Mouse (Mus musculus) forebrain, embryonic 12.5 days (tissue): Measurements from ENCODE around the gene Synj1. TPM values are rescaled to one million over a fixed set of nuclear protein-coding genes. Genes with fewer than 3 reads are reported as not detected.
A peak's percentile ranks its signal among the peaks of the same experiment; 100 is the strongest.

ENCODE experiments used
- ATAC-seq: fragments of 200-750 bp; cut with Nextera tagmentation; 2 replicates; pipeline ENCODE4 v1.8.0; 2017; ENCODE audit warnings: moderate TSS enrichment; ENCODE audit not compliant: low FRiP score
- H3K27ac ChIP-seq: fragments of 300-500 bp; sonication (generic); 2 replicates; pipeline ENCODE4 v1.5.1; 2016; ENCODE audit warnings: mild to moderate bottlenecking
- H3K27me3 ChIP-seq: fragments of 300-500 bp; sonication (generic); 2 replicates; pipeline ENCODE4 v1.6.1; 2016; ENCODE audit warnings: mild to moderate bottlenecking
- H3K36me3 ChIP-seq: fragments of 300-500 bp; sonication (generic); replicated peaks from 2 replicates; pipeline ENCODE4 v1.6.1; 2016; ENCODE audit warnings: mild to moderate bottlenecking
- H3K4me1 ChIP-seq: fragments of 300-500 bp; sonication (generic); 2 replicates; pipeline ENCODE4 v1.6.1; 2016
- H3K4me2 ChIP-seq: fragments of 300-500 bp; sonication (generic); 2 replicates; pipeline ENCODE4 v1.6.1; 2016; ENCODE audit warnings: mild to moderate bottlenecking, moderate library complexity
- H3K4me3 ChIP-seq: fragments of 300-500 bp; sonication (generic); replicated peaks from 2 replicates; pipeline ENCODE4 v1.5.1; 2016; ENCODE audit warnings: mild to moderate bottlenecking
- H3K9ac ChIP-seq: fragments of 300-500 bp; sonication (generic); 2 replicates; pipeline ENCODE4 v1.6.1; 2016; ENCODE audit warnings: mild to moderate bottlenecking
- H3K9me3 ChIP-seq: fragments of 300-500 bp; sonication (generic); 2 replicates; pipeline ENCODE4 v1.6.1; 2016
- WGBS: fragments of 180-500 bp; shearing (Covaris S2); methylation state at CpG from one replicate; pipeline ENCODE4 v1.1.7; 2016; 5-methylcytosine and 5-hydroxymethylcytosine counted together
- polyA plus RNA-seq: library from polyadenylated mRNA; unstranded; fragments of >200 nt; fragmentation: Nextera tagmentation; extraction: Ambion mirVana; gene quantifications from 2 replicates; pipeline ENCODE4 v1.2.1, GENCODE M21; 2016

Synj1 gene
- polyA plus RNA-seq, 1 experiment from 2014 or later = 26.6 TPM

DNA sequence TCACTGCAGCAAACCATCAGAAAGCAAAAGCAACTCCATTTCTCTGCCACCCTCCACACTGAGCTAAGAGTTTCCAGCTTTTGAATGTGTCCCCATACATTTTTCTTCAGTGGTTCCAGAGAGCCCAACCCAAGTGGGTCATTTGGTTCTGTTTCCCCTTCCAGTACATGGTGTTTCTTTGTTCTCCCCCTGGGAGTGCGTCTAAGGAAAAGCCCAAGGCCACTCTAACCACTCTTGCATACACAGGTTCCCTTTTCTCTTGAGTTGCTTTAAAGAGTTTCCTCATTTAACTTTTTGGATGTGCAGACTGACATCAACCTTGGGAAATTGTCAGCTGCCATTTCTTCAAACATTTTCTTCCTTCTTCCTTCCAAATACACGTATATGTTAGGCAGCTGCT lies 10.0 kb downstream of the Synj1 start:
- 90% methylated on average over 2 of the region's 2 CpGs for WGBS
- ATAC-seq = no peak
- H3K27me3 ChIP-seq = no peaks in the 10 kb centered on the region

DNA sequence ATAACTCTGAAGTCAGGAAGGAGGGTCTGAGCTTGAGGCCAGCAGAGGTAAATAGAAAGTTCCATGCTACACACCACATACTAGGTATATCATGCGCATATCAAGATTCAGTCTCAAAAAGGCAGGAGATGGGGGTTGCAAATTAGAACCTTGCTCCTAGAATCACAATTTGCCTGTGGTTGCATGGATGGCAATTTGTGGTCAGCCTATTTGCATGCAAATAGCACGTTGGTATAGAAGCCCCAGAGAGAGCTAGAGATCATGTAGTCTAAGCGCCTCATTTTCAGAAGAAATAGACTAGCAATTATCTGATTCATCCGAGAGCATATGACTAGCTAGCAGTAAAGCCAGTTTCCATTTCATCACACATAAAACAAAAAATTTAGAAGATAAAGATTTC lies 11.3 kb downstream of the Synj1 start:
- H3K27ac ChIP-seq = no peak overlapping the region
- H3K4me3 ChIP-seq = no peak overlapping the region
- no peaks in the 10 kb centered on the region for H3K9me3 ChIP-seq
- H3K4me1 ChIP-seq = peaks cover 17% of the 10 kb centered on the region
- ATAC-seq = 0 out of 2 replicates have a peak, but pooled peaks have one; percentile 17
- H3K4me2 ChIP-seq = no peak overlapping the region
- H3K9ac ChIP-seq = no peak overlapping the region
- H3K27me3 ChIP-seq = no peaks in the 10 kb centered on the region
- 53% methylated on average over 4 of the region's 4 CpGs for WGBS
- 0 out of 2 replicates have a peak, but pooled peaks cover 3% of the 10 kb centered on the region for H3K36me3 ChIP-seq

More for the DNA sequence above, 10.0 kb downstream of the Synj1 start:
- no peaks in the 10 kb centered on the region for H3K9me3 ChIP-seq
- H3K4me2 ChIP-seq = no peak overlapping the region
- H3K9ac ChIP-seq = no peak overlapping the region
- H3K4me3 ChIP-seq = no peak overlapping the region
- H3K4me1 ChIP-seq = peaks cover 17% of the 10 kb centered on the region
- H3K27ac ChIP-seq = no peak overlapping the region
- 0 out of 2 replicates have a peak, but pooled peaks cover 3% of the 10 kb centered on the region for H3K36me3 ChIP-seq

DNA sequence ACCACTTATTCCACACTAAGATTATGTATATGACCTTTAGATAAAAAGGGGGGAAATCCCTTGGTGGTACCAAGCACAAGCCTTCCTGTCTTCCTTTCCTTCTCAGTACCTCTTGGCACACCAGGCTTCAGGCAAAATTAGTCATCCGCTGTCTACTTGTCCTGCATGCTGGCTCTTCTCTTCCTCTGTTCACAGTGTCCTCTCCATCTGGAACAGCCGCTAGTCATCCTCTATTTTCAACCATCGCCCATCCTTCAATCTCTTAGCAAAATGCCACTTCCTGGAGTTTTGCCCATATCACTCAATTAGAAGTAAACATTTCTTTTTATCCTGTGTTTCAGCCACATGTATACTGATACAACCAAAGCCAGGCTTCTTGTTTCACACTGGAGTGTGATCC lies 13.3 kb downstream of the Synj1 start:
- H3K9ac ChIP-seq = no peak overlapping the region
- WGBS = 95% methylated on average over 3 of the region's 3 CpGs
- no peaks in the 10 kb centered on the region; the same call in 1 of the 2 replicates for H3K36me3 ChIP-seq
- H3K4me3 ChIP-seq = no peak overlapping the region
- H3K27ac ChIP-seq = no peak overlapping the region
- H3K4me1 ChIP-seq = peaks cover 17% of the 10 kb centered on the region
- no peaks in the 10 kb centered on the region for H3K27me3 ChIP-seq
- ATAC-seq = no peak
- H3K9me3 ChIP-seq = no peaks in the 10 kb centered on the region
- H3K4me2 ChIP-seq = no peak overlapping the region

DNA sequence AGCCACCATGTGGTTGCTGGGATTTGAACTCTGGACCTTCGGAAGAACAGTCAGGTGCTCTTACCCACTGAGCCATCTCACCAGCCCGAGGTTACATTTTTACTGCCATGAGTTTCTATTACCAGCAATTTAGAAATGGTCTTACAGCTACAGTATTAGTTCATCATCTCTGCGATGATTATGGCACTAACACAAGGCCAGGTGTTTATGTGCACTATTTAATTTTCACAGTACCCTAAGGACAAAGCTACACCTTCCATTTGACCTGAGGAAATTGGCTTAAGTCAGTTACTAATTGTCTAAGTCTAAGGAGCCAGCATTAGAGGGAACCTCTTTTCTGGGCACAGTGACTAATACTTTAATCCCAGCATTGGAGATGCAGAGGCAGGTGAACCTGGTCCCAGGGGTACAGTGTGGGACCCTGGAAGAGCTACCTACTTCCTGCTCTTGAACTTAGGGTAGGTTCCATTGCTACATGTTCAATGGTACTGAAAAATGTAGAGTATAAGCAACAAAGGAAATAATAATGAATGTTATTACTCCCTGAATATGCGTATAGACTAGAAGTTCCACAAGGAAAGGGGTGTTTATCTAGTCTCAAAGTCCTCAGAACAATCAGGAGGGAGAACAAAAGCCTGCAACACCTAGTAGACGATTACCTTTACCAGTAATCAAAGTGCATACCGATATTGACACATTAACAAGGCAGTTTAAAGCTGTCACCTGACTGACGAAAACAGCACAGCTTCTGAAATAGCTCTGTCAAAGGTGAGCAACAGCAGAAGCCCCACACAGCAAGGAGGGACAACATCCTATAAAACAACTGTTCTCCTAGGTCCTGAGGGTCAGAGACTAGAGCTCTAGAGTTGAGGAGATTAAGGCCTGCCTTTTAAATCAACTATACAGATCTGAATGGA lies 14.5 kb downstream of the Synj1 start:
- Histone ChIP-seq H3K4me2 (no peak overlapping the region), H3K9ac (no peak overlapping the region), H3K4me1 (peaks cover 17% of the 10 kb centered on the region), H3K9me3 (no peaks in the 10 kb centered on the region), H3K36me3 (no peaks in the 10 kb centered on the region; the same call in 1 of the 2 replicates), H3K27me3 (no peaks in the 10 kb centered on the region), H3K4me3 (no peak overlapping the region), H3K27ac (no peak overlapping the region)
- 85% methylated on average over 7 of the region's 7 CpGs for WGBS
- no peak for ATAC-seq

DNA sequence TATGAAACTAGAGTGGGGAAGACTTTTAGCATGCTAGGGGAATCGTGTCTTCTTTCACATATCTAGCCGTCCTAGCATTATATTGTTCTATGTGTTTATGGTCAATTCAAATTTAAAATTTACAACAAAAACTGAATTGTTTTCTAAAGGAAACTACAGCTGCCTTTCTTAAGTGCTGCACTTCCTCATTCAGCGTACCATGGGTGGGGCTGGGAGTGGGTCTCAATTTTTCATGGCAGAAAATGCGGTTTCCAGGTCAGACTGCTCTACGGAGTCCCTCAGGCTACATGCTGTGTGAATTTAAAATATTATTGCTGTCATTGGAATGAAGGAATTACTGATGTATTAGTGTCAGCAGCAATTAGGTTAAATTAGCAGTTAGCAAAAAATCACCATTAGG lies 15.6 kb downstream of the Synj1 start:
- no peak for ATAC-seq
- 86% methylated on average over 5 of the region's 5 CpGs for WGBS
- no peak overlapping the region for H3K27ac ChIP-seq
- H3K27me3 ChIP-seq = no peaks in the 10 kb centered on the region
- peaks cover 6% of the 10 kb centered on the region; the same call in 1 of the 2 replicates for H3K36me3 ChIP-seq
- peaks cover 15% of the 10 kb centered on the region for H3K4me1 ChIP-seq
- no peaks in the 10 kb centered on the region for H3K9me3 ChIP-seq
- H3K9ac ChIP-seq = no peak overlapping the region
- H3K4me3 ChIP-seq = no peak overlapping the region
- H3K4me2 ChIP-seq = no peak overlapping the region

GRCm38 (mm10) chr16:90995023-90995422 lies 16.1 kb downstream of the Synj1 start:
- ATAC-seq = no peak
- no peak overlapping the region for H3K4me2 ChIP-seq
- WGBS = 82% methylated on average over 4 of the region's 4 CpGs

GRCm38 (mm10) chr16:90989162-90989561 lies 21.9 kb downstream of the Synj1 start:
- no peak for ATAC-seq
- 95% methylated on average over 8 of the region's 8 CpGs for whole genome bisulfite sequencing
- no peak overlapping the region for H3K4me3 ChIP-seq

More at GRCm38 (mm10) chr16:90995023-90995422, 16.1 kb downstream of the Synj1 start:
- peaks cover 13% of the 10 kb centered on the region for H3K4me1 ChIP-seq
- no peak overlapping the region for H3K9ac ChIP-seq
- H3K4me3 ChIP-seq = no peak overlapping the region
- no peaks in the 10 kb centered on the region for H3K9me3 ChIP-seq
- no peaks in the 10 kb centered on the region for H3K27me3 ChIP-seq
- no peak overlapping the region for H3K27ac ChIP-seq
- H3K36me3 ChIP-seq = peaks cover 9% of the 10 kb centered on the region; the same call in 1 of the 2 replicates

DNA sequence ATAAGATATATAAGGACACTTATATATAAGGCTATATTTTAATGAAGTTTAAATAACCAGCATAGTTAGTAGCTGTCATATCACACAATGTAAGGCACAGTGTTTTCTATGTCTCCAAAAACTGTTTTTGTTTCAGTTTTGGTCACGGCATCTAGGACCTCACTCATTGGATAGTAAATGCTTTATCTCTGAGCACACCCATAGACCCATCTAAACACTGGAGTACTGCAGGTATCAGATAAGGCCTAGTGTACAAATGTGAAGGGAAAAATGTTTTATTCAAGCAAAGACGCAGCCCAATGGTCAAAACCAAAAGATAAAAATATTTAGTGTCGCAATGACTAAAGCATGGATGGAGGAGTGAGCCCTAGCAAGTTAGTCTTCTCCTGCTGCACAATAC lies 22.4 kb downstream of the Synj1 start:
- Histone ChIP-seq H3K27ac (no peak overlapping the region), H3K4me1 (no peaks in the 10 kb centered on the region), H3K4me2 (no peak overlapping the region), H3K36me3 (peaks cover 16% of the 10 kb centered on the region), H3K4me3 (no peak overlapping the region), H3K9me3 (no peaks in the 10 kb centered on the region), H3K27me3 (no peaks in the 10 kb centered on the region), H3K9ac (no peak overlapping the region)
- no peak for ATAC-seq
- 97% methylated on average over 3 of the region's 3 CpGs for WGBS

More at GRCm38 (mm10) chr16:90989162-90989561, 21.9 kb downstream of the Synj1 start:
- peaks cover 16% of the 10 kb centered on the region for H3K36me3 ChIP-seq
- no peak overlapping the region for H3K9ac ChIP-seq
- H3K4me1 ChIP-seq = no peaks in the 10 kb centered on the region
- no peak overlapping the region for H3K27ac ChIP-seq
- H3K27me3 ChIP-seq = no peaks in the 10 kb centered on the region
- H3K9me3 ChIP-seq = no peaks in the 10 kb centered on the region
- no peak overlapping the region for H3K4me2 ChIP-seq

DNA sequence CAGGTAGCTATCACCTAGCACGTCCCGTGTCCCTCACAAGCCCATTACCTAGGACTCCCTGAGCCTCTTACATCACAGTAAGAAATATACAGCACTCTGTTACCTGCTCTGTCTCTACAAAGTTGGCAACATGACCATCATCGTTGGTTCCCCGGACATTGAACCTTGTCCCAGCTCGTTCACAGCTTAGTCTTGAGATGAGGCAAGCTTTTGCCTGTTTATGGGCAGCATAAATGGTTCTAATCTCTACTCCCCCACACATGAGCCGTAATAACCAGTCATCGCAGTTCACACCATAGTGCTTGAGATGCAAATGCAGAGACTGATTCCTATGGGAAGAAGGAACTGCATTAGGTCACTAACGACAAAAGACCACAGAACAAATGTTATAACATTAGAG lies 23.1 kb downstream of the Synj1 start:
- ATAC-seq = no peak
- H3K36me3 ChIP-seq = peaks cover 16% of the 10 kb centered on the region
- no peak overlapping the region for H3K4me3 ChIP-seq
- no peak overlapping the region for H3K27ac ChIP-seq
- 95% methylated on average over 8 of the region's 8 CpGs for WGBS
- H3K9ac ChIP-seq = no peak overlapping the region
- H3K4me2 ChIP-seq = no peak overlapping the region
- no peaks in the 10 kb centered on the region for H3K27me3 ChIP-seq
- no peaks in the 10 kb centered on the region for H3K4me1 ChIP-seq
- H3K9me3 ChIP-seq = no peaks in the 10 kb centered on the region

DNA sequence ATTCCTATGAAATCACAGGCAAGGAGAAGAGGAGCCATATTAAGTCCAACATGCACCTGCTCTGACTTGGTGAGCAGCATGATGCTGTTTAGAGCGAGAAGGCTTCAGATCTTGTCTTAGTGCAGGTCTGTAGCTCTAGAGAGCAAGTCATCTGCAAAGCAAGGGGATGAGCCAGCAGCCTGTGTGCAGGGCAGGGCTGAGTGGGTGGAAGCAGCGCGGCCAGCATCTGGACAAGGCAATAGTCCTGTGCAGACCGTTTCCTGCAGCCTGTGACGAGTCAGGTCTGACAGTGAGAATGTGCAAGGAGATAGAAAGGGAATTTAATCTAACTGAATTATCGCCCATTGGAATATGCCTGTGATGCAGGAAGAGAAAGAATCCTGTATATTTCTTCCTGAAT lies 40.1 kb downstream of the Synj1 start:
- Histone ChIP-seq H3K36me3 (peaks cover 29% of the 10 kb centered on the region), H3K9ac (no peak overlapping the region), H3K9me3 (no peaks in the 10 kb centered on the region), H3K27me3 (no peaks in the 10 kb centered on the region), H3K4me3 (no peak overlapping the region), H3K27ac (no peak overlapping the region), H3K4me2 (no peak overlapping the region), H3K4me1 (no peaks in the 10 kb centered on the region)
- ATAC-seq = no peak
- 91% methylated on average over 6 of the region's 6 CpGs for WGBS

GRCm38 (mm10) chr16:90966241-90966640 lies 44.9 kb downstream of the Synj1 start:
- H3K9me3 ChIP-seq = no peaks in the 10 kb centered on the region
- no peak overlapping the region for H3K4me3 ChIP-seq
- WGBS = 86% methylated on average over 4 of the region's 4 CpGs
- H3K27ac ChIP-seq = no peak overlapping the region
- peaks cover 45% of the 10 kb centered on the region for H3K36me3 ChIP-seq
- no peak overlapping the region for H3K4me2 ChIP-seq
- no peaks in the 10 kb centered on the region for H3K4me1 ChIP-seq
- no peaks in the 10 kb centered on the region for H3K27me3 ChIP-seq
- no peak for ATAC-seq
- H3K9ac ChIP-seq = no peak overlapping the region

- no peaks in the 10 kb centered on the region for H3K4me1 ChIP-seq
- H3K4me2 ChIP-seq = no peak overlapping the region
- 92% methylated on average over 10 of the region's 10 CpGs for WGBS
- H3K27me3 ChIP-seq = no peaks in the 10 kb centered on the region
- H3K9me3 ChIP-seq = no peaks in the 10 kb centered on the region
- peaks cover 39% of the 10 kb centered on the region for H3K36me3 ChIP-seq
- H3K9ac ChIP-seq = no peak overlapping the region
- H3K4me3 ChIP-seq = no peak overlapping the region
- no peak overlapping the region for H3K27ac ChIP-seq
- no peak for ATAC-seq
These were observed 46.8 kb downstream of the Synj1 start for GRCm38 (mm10) chr16:90964302-90964701.

DNA sequence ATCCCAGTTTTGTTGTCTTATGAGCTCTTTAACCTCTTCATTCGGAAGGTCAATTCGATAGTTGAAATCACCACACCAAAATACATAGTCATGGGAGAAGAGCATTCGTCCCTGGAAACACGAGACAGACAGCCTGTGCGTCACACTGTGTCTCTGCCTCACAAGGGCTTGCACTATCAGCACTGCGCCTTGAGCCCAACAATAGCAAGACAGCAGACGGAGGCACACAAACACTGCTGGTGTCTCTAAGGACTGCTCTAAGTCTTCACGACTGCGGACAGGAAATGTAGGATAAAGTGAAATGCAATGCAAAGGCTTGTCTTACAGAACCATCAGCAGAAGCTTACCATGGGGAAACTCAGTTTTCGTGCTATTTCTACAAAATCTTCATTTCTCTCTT lies 47.2 kb downstream of the Synj1 start:
- Histone ChIP-seq H3K36me3 (peaks cover 35% of the 10 kb centered on the region), H3K27ac (no peak overlapping the region), H3K4me1 (no peaks in the 10 kb centered on the region), H3K4me3 (no peak overlapping the region), H3K9ac (no peak overlapping the region), H3K9me3 (no peaks in the 10 kb centered on the region), H3K4me2 (no peak overlapping the region), H3K27me3 (no peaks in the 10 kb centered on the region)
- no peak for ATAC-seq
- 89% methylated on average over 10 of the region's 10 CpGs for WGBS
